Mouse (Mus musculus) adrenal gland, adult (tissue): ENCODE results near the gene Dpep2nb.

Experiments
- DNase-seq, 2 experiments: peaks; one replicate each; pipeline ENCODE4 v3.0.0; 2022 to 2023; ENCODE audit warnings: low spot score in 1 of 2; ENCODE audit not compliant: inconsistent age in 2 of 2

The Dpep2nb gene

GRCm38 (mm10) chr8:105964506-105965265 is 41.1 kb downstream of the Dpep2nb start:
- no peak for DNase-seq

- peak in 1 of 2 experiments; percentile 28 for DNase-seq
Measured at GRCm38 (mm10) chr8:105961536-105961935, 44.2 kb downstream of the Dpep2nb start.

DNA sequence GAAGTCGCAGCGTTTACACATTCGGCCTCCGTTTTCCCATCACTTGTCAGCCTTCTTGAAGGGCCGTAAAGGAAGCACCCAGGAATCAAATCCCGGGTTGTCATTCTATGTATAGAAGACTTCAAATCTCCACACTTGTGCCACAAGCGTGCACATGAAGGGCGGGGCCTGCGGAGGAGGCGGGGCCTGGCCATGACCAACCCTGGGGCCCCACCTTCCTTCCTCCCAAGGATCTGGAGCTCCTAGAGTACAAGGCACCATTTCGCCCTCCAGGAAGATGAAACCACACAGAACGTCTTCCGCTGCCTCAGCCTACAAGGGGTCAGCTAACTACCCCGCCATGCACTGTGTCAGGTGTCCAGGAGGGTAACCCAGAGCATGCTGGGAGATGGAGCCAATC is 44.7 kb downstream of the Dpep2nb start:
- DNase-seq: no peak

DNA sequence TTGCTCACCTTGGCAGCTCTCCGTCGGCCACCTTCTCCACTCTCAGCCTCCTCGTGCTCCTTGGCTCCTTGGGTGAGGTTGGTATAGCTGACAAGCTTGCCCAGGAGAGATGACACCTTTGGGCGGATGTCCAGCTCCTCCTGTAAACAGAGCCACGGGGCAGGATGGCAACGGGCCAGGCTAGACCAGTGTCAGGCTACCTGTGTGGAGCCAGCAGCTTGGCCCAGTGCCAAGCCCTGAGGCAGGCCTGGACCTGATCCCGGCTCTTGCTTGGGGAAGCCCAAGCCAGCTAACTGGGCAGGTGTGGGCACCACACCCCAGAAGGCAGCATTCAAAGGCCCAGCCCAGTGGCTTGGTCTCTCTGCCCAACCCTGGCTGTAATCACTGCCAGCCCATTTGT is 46.4 kb downstream of the Dpep2nb start:
- DNase-seq: peak in 1 of 2 experiments; percentile 47

- DNase-seq: peak; percentile 70 to 80
Measured at GRCm38 (mm10) chr8:105957813-105958212, 48.0 kb downstream of the Dpep2nb start.

DNA sequence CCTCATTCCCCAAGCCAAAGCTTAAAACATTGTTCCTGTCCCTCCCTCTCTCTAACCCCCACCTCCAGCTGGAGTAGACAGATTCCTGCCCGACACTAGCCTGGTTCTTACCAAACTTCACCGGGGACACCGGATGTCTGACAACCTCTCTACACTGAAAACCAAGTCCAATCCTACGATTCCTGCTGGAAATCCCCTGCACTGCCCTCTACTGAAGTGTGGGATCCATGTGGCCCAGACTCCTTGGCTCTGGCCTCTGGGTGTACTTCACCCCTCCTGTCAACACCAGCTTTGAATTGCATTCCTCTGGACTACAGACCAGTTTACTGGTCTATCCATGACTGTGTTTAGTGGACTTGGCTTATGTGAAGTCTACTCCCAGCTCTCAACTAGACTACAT is 49.2 kb downstream of the Dpep2nb start:
- peak in 1 of 2 experiments; percentile 24 for DNase-seq

GRCm38 (mm10) chr8:105951057-105951659 is 54.6 kb downstream of the Dpep2nb start:
- peak in 1 of 2 experiments; percentile 43 for DNase-seq

GRCm38 (mm10) chr8:105949350-105949749 is 56.4 kb downstream of the Dpep2nb start:
- peak in 1 of 2 experiments; percentile 65 for DNase-seq
